In genomic region chr10:19900191-19900590, GRCm38 (mm10) we compare ENCODE assay signal across 21 mouse cellular contexts. TPM values are rescaled to one million over a fixed set of nuclear protein-coding genes. Genes with fewer than 3 reads are reported as not detected.
DNase-seq lines count a peak whose midpoint lies in the region; TF ChIP-seq lines count a peak whose summit lies in the region.
"Had no signal": no experiment of that assay in that cellular context is flagged by ENCODE, and none has a peak within 500 bp of the region (broad histone marks: within the 10 kb centered on the region; RNA-seq: fewer than 3 reads in every experiment).

No protein-coding gene starts in this region.

- TF ChIP-seq POLR2A in liver, adult 2 months (IDR thresholded peaks at IDR 0.05; ENCODE audit: extremely low read depth, insufficient read depth, low read length), result no peak

- no peaks in the 10 kb centered on the region for H3K9me3 ChIP-seq in limb, embryonic 10.5 days (replicated peaks)
- H3K9me3 ChIP-seq: embryonic facial prominence, embryonic 13.5 days; forebrain, embryonic 12.5 days; heart, embryonic 15.5 days; hindbrain, embryonic 13.5 days had no signal

- H3K4me1 ChIP-seq in liver, adult 2 months (ENCODE audit: control insufficient read depth, insufficient read depth, low read length), result peaks cover 11% of the 10 kb centered on the region
- no peaks in the 10 kb centered on the region for H3K4me1 ChIP-seq in limb, embryonic 10.5 days
- H3K4me1 ChIP-seq: embryonic facial prominence, embryonic 13.5 days; forebrain, embryonic 12.5 days; heart, embryonic 15.5 days; hindbrain, embryonic 13.5 days had no signal

- H3K27me3 ChIP-seq in liver, adult 2 months (ENCODE audit: control insufficient read depth, insufficient read depth, low read length), result no peaks in the 10 kb centered on the region
- no peaks in the 10 kb centered on the region for H3K27me3 ChIP-seq in limb, embryonic 10.5 days (ENCODE audit: low read depth, poor library complexity, severe bottlenecking)
- H3K27me3 ChIP-seq: CH12.LX; embryonic facial prominence, embryonic 13.5 days; forebrain, embryonic 12.5 days; heart, embryonic 15.5 days; hindbrain, embryonic 13.5 days had no signal

- 23% methylated on average over 2 of the region's 2 CpGs for WGBS in liver, adult 2 months
- 55% methylated on average over 2 of the region's 2 CpGs for WGBS in limb, embryonic 10.5 days

- no peak overlapping the region for H3K9ac ChIP-seq in liver, adult 2 months (ENCODE audit: low read depth, low read length)
- H3K9ac ChIP-seq: embryonic facial prominence, embryonic 13.5 days; forebrain, embryonic 12.5 days; forebrain, postnatal 0 days; heart, embryonic 15.5 days; hindbrain, embryonic 13.5 days had no signal

- H3K36me3 ChIP-seq in liver, adult 2 months (ENCODE audit: control insufficient read depth, insufficient read depth, low read length), result peaks cover 10% of the 10 kb centered on the region
- peaks cover 7% of the 10 kb centered on the region for H3K36me3 ChIP-seq in limb, embryonic 10.5 days
- H3K36me3 ChIP-seq: forebrain, embryonic 12.5 days; hindbrain, embryonic 13.5 days had no signal

- no peak overlapping the region for H3K4me3 ChIP-seq in liver, adult 2 months (ENCODE audit: insufficient read depth, low read depth, low read length)
- no peak overlapping the region for H3K4me3 ChIP-seq in limb, embryonic 10.5 days
- H3K4me3 ChIP-seq: embryonic facial prominence, embryonic 13.5 days; forebrain, embryonic 12.5 days; gastrocnemius, adult 2 months; heart, embryonic 15.5 days; hindbrain, embryonic 13.5 days had no signal

- TF ChIP-seq CTCF in liver, adult 2 months (IDR thresholded peaks at IDR 0.05; ENCODE audit: low read depth, low read length), result no peak

- H3K27ac ChIP-seq in liver, adult 2 months (replicated peaks; ENCODE audit: insufficient read depth, low read depth, low read length), result no peak overlapping the region
- no peak overlapping the region for H3K27ac ChIP-seq in limb, embryonic 10.5 days
- H3K27ac ChIP-seq: embryonic facial prominence, embryonic 13.5 days; forebrain, embryonic 12.5 days; gastrocnemius, adult 2 months; heart, embryonic 15.5 days; hindbrain, embryonic 13.5 days; hindbrain, postnatal 0 days had no signal

- DNase-seq in liver, adult 2 months (ENCODE audit: extremely low read depth, low read depth, low spot score), result peak; percentile 78
- DNase-seq in liver, result no peak
- peak; percentile 84 for DNase-seq in adrenal gland, adult 2 months
- DNase-seq in adrenal gland, postnatal 25 days, result peak; percentile 52
- no peak for DNase-seq in limb, embryonic 10.5 days (ENCODE audit: low spot score)
- no peak for DNase-seq in gastrocnemius, postnatal 25 days
- DNase-seq: cerebellum, adult 18-20 months; cerebellum, adult 9-11 months; cerebellum, postnatal 36 days; forebrain, postnatal 0 days; gastrocnemius, adult 2 months; gastrocnemius, postnatal 36 days; heart, adult 18-20 months; heart, postnatal 14 days; kidney, adult 11 months had no signal

- H3K79me2 ChIP-seq in liver, adult 2 months (ENCODE audit: control insufficient read depth, insufficient read depth, low read length), result no peaks in the 10 kb centered on the region; the same call in 1 of the 2 replicates

RNA-seq across cellular contexts. Expression of gene Pex7, which starts 7.3 kb away (rescaled TPM):
- 112 and 114 TPM in 2 replicates for total RNA-seq in liver, adult 2 months (2014; rRNA removed)
- polyA plus RNA-seq in liver, adult 2 months (2012; rRNA removed), result 118 and 129 TPM in 2 replicates
- 10 to 100 TPM; 44.8 to 47.5 TPM for total RNA-seq in adrenal gland, adult 2 months (2021)
- 114 and 169 TPM in 2 replicates for polyA plus RNA-seq in adrenal gland, adult 2 months (2012; rRNA removed)
- total RNA-seq in adrenal gland, postnatal 25 days (2021), result 47.3 and 57.8 TPM in 2 replicates
- 19.1 and 19.3 TPM in 2 replicates for polyA plus RNA-seq in limb, embryonic 10.5 days (2016; fragmentation: Nextera tagmentation; extraction: Ambion mirVana)
- total RNA-seq in gastrocnemius, postnatal 25 days (2021), result 10 to 100 TPM; 14.6 to 15.6 TPM

RNA-seq across cellular contexts. Expression of gene Map3k5, which starts 34.1 kb away (rescaled TPM):
- 25.4 and 26.4 TPM in 2 replicates for total RNA-seq in liver, adult 2 months (2014; rRNA removed)
- polyA plus RNA-seq in liver, adult 2 months (2012; rRNA removed), result 2.8 and 2.9 TPM in 2 replicates
- total RNA-seq in adrenal gland, adult 2 months (2021), result 10 to 100 TPM; 19.9 to 36.9 TPM
- 2.8 and 3.3 TPM in 2 replicates for polyA plus RNA-seq in adrenal gland, adult 2 months (2012; rRNA removed)
- 20.3 and 22.9 TPM in 2 replicates for total RNA-seq in adrenal gland, postnatal 25 days (2021)
- 0.44 and 0.58 TPM in 2 replicates for polyA plus RNA-seq in limb, embryonic 10.5 days (2016; fragmentation: Nextera tagmentation; extraction: Ambion mirVana)
- total RNA-seq in gastrocnemius, postnatal 25 days (2021), result 10 to 100 TPM in 1 of 2 experiments, 1 to 10 TPM in 1; 7.9 to 10.7 TPM

RNA-seq across cellular contexts. Expression of gene Slc35d3, which starts 48.9 kb away (rescaled TPM):
- total RNA-seq in liver, adult 2 months (2014; rRNA removed), result not detected in 2 replicates
- polyA plus RNA-seq in liver, adult 2 months (2012; rRNA removed), result 0.04 TPM in 1 of 2 replicates, not detected in the other
- total RNA-seq in adrenal gland, adult 2 months (2021), result 10 to 100 TPM in 1 of 2 experiments, 1 to 10 TPM in 1; 7.9 to 14.5 TPM
- 39.9 and 40.1 TPM in 2 replicates for polyA plus RNA-seq in adrenal gland, adult 2 months (2012; rRNA removed)
- 9.5 and 16.5 TPM in 2 replicates for total RNA-seq in adrenal gland, postnatal 25 days (2021)
- polyA plus RNA-seq in limb, embryonic 10.5 days (2016; fragmentation: Nextera tagmentation; extraction: Ambion mirVana), result 1.1 and 1.4 TPM in 2 replicates
- not detected for total RNA-seq in gastrocnemius, postnatal 25 days (2021)
- total RNA-seq: gastrocnemius, adult 2 months; gastrocnemius, postnatal 36 days; heart, adult 18-20 months had no signal

Comparison
In these comparisons a context has a peak if more than half of its experiments do, and no peak if none do; other contexts are left out.
1. DNase-seq: peak in liver, adult 2 months (single experiment), adrenal gland, adult 2 months (single experiment) and adrenal gland, postnatal 25 days (single experiment); none in liver (single experiment), limb, embryonic 10.5 days (single experiment) and gastrocnemius, postnatal 25 days (single experiment).